Mouse (Mus musculus): ENCODE results near the gene Zfp365.

The Zfp365 gene

DNA sequence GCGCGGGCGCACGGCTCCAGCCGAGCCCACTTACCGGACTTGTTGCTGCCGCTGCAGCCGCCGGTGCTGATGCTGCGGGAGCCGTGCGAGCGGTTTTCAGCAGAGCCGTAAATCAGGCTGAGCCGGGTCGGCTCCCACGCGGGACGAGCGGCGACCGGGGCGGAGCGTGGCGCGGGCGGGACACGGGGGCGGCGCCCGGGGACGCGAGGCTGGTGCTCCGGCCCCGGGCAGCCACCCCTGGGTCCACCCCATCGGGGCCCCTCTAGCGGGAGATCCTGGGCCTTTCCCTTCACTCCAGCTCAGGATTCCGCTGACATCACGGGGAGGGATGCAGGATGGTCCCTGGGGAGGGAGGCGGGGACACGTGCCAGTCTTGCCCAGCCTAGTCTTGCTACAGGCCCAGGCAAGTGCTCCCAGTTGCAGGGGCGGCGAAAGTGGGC, at the start of gene Zfp365:
TSS of gene Zfp365 (minus strand) at position 326 of the 440 bp plus-strand sequence.
- DNase-seq (ENCODE audit: low read depth), result no peak

- no peak for DNase-seq (ENCODE audit: low read depth)
Observed at GRCm38 (mm10) chr10:67959982-67960381, 47.5 kb upstream of the Zfp365 start.

DNA sequence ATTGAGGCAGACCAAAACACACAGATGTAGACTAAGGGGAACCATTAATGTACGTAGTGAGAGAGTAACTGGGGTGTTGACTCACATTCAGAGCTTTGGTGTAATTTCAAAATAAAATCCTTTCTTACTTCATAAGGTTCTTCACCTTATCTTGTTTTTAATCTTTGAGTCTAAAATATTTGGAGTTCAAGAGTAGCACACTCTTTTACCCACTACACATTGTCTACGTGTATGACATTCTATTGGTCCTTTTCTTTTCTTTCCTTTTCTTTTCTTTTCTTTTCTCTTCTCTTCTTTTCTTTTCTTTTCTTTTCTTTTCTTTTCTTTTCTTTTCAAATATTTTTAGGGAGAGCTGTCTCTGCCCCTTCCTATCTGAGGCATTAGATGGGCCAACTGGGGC, 43.5 kb upstream of the Zfp365 start:
- DNase-seq (ENCODE audit: low read depth), result no peak

DNA sequence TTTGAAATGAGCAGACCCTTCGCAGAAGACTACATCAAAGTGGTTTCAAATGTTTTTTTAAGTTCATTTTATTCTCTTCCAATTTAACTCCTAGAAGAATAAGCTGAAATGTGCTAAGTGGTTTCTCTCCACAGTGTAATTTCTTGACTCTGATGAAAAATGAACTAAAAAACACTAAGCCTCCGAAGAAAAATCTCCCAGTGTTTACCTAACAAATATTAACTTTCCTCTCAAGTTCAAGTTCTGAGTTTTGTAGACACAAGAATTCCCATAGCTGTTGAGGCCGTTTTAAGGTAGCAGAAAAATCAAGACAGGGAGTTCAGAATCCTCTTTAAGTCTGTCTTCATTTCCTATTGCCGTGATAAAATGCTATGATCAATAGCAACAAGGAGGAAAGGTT, 39.2 kb upstream of the Zfp365 start:
- DNase-seq (ENCODE audit: low read depth), result no peak

GRCm38 (mm10) chr10:67950059-67950748, 37.7 kb upstream of the Zfp365 start:
- no peak for DNase-seq (ENCODE audit: low read depth)

- DNase-seq (ENCODE audit: low read depth), result no peak
Observed at GRCm38 (mm10) chr10:67943513-67943912, 31.1 kb upstream of the Zfp365 start.

- DNase-seq (ENCODE audit: low read depth), result no peak
Observed at GRCm38 (mm10) chr10:67939546-67939945, 27.1 kb upstream of the Zfp365 start.

GRCm38 (mm10) chr10:67937775-67938174, 25.3 kb upstream of the Zfp365 start:
- no peak for DNase-seq (ENCODE audit: low read depth)

- DNase-seq (ENCODE audit: low read depth), result no peak
Observed at GRCm38 (mm10) chr10:67936944-67937343, 24.5 kb upstream of the Zfp365 start.

- no peak for DNase-seq (ENCODE audit: low read depth)
Observed at GRCm38 (mm10) chr10:67932780-67933179, 20.3 kb upstream of the Zfp365 start.

GRCm38 (mm10) chr10:67931328-67931727, 18.9 kb upstream of the Zfp365 start:
- DNase-seq (ENCODE audit: low read depth), result no peak

GRCm38 (mm10) chr10:67928584-67928983, 16.1 kb upstream of the Zfp365 start:
- no peak for DNase-seq (ENCODE audit: low read depth)

GRCm38 (mm10) chr10:67927718-67928455, 15.4 kb upstream of the Zfp365 start:
- DNase-seq (ENCODE audit: low read depth), result no peak

DNA sequence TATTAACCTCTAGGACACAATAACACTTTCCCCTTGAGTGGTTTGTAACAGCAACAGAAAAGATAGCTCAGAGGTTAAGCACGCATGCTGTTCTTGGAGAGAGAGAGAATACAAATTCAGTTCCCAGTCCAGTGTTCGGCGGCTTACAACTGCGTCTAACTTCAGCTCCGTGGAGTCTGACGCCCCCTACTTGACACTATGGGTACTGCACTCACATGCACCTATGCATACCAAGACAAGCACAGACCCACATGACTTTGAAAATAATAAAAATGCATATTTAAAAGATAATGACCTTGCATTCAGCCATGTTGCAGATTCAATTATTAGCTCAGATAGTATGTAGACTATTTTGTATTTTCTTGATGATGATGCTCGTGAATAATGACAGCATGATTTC, 11.6 kb upstream of the Zfp365 start:
- DNase-seq (ENCODE audit: low read depth), result no peak

- DNase-seq (ENCODE audit: low read depth), result no peak
Observed at GRCm38 (mm10) chr10:67921777-67922176, 9.3 kb upstream of the Zfp365 start.

DNA sequence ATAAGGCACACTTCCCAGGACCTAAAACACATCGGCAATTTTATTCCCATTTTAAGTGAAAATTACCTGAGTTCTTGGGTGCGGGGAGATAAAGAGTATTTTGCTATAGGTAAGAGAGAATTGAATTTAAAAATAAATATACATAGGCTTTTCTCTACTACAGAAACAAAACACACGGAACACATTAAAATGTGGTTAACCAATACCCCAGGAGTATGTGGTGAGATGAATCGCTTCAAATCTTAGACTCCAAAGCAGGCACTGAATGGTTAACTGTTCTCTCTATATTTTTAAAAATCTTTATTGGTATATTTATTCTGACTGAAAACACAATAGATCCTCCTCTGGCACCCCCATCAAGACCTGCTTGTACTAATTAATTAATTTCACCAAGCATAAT, 7.2 kb upstream of the Zfp365 start:
- no peak for DNase-seq (ENCODE audit: low read depth)

- DNase-seq (ENCODE audit: low read depth), result no peak
Observed at GRCm38 (mm10) chr10:67918194-67918899, 5.9 kb upstream of the Zfp365 start.

- no peak for DNase-seq (ENCODE audit: low read depth)
Observed at GRCm38 (mm10) chr10:67917356-67917755, 4.9 kb upstream of the Zfp365 start.

DNA sequence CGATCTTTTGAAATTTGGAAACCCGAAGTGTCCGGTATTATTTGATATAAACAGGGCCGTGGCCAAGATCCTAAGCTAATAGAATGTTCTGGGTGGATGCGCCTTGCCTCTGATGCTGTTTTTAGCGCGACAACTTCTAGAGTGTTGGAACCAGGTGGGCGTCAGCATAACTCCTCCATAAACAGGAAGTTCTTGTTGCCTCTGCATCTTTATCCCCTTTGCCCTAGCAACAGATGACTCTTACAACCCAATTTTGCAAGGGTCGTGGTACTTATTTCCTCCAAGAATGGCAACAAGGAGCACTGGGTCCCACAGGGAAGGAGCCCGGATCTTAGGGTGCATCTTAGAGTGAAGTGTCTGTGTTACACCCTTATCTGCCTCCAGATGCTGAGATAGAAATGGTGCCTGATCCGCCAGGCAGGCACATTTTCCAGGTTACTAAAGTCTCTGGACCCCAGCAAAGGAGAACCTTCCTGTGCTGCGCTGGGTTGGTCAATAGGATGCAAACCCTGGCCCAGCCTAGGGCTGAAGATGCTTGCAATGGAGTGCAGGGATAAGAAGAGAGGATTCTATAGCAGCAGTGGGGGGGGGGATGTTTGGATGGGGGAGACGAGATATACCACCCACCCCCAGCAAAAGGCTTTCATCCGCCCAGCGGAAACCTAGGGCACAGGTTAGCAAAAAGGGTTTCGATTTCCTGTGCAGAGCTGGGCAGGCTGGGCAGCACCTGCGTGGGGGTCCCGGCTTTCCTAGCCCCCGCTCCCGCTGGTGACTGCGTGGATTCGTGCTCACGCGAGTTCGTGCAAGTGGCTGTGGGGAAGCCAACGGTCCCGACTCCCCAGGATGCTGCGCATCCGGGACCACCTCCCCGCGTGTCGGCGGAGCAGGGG, 770 bp downstream of the Zfp365 start:
- no peak for DNase-seq (ENCODE audit: low read depth)

GRCm38 (mm10) chr10:67907931-67908330, 4.5 kb downstream of the Zfp365 start:
- no peak for DNase-seq (ENCODE audit: low read depth)

DNA sequence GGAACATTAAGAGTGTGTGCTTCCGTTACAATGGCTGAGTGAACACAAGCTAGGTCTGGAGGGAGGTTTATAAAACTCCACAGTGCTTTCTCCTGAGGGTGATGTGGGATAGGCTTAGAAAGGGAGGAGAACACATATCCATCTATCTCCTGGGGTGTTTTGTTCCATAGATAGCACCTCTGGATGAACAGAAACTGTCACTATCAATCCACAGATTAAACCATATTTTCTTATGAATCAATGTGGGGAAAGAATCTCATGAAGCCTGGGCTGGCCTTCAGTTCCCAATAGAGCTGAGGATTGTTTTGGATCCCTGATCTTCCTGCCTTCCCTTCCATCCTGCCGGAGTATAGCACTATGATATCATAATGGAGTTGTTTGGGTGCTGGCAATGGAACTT, 5.5 kb downstream of the Zfp365 start:
- DNase-seq (ENCODE audit: low read depth), result no peak

- no peak for DNase-seq (ENCODE audit: low read depth)
Observed at GRCm38 (mm10) chr10:67906063-67906462, 6.4 kb downstream of the Zfp365 start.

Measured in c-Kit-positive CD71-negative TER-119-negative erythroid progenitor cells, embryonic 14.5 days (primary cell).